Mouse (Mus musculus) cortical plate, adult 2 months (tissue): Measurements from ENCODE around the gene Cep97.

Experiments used
- CTCF ChIP-seq: fragments of 200-500 bp; IDR thresholded peaks from 2 replicates; pipeline ENCODE4 v1.5.1; 2011; ENCODE audit warnings: mild to moderate bottlenecking, control low read depth, low read length; ENCODE audit not compliant: insufficient read depth; ENCODE audit errors: extremely low read depth
- POLR2A ChIP-seq: fragments of 200-500 bp; IDR thresholded peaks from 2 replicates; pipeline ENCODE4 v1.6.1; 2011; ENCODE audit warnings: mild to moderate bottlenecking, low read length, control low read depth; ENCODE audit not compliant: insufficient read depth; ENCODE audit errors: extremely low read depth

GRCm38 (mm10) chr16:55905370-55905769 lies 29.3 kb downstream of the Cep97 start:
- TF ChIP-seq POLR2A (no peak), CTCF (no peak)
